Mouse (Mus musculus): Measurements from ENCODE around the gene Etv2.
A peak's percentile ranks its signal among the peaks of the same experiment; 100 is the strongest.

Etv2 gene

GRCm38 (mm10) chr7:30587842-30588667, 47.6 kb downstream of the Etv2 start:
- DNase-seq, result peak; percentile 37 to 53

GRCm38 (mm10) chr7:30586455-30587020, 49.1 kb downstream of the Etv2 start:
- no peak for DNase-seq

- DNase-seq, result no peak
These were observed 50.5 kb downstream of the Etv2 start for GRCm38 (mm10) chr7:30585170-30585569.

- no peak for DNase-seq
These were observed 51.3 kb downstream of the Etv2 start for GRCm38 (mm10) chr7:30584339-30584738.

Data from lung, adult 18-20 months (tissue).